Mouse (Mus musculus): ENCODE results near the gene Pidd1.
A peak's percentile ranks its signal among the peaks of the same experiment; 100 is the strongest.

- TF ChIP-seq POLR2A (IDR thresholded peaks at IDR 0.05; ENCODE audit: insufficient read depth, low read length) (peak; percentile 47), EP300 (IDR thresholded peaks at IDR 0.05; ENCODE audit: insufficient read depth, low read depth, low read length) (no peak)
These were observed 24.8 kb upstream of the Pidd1 start for GRCm38 (mm10) chr7:141468522-141469211.
